Comparison of ENCODE assay signal across 8 mouse cellular contexts in the genomic region with DNA sequence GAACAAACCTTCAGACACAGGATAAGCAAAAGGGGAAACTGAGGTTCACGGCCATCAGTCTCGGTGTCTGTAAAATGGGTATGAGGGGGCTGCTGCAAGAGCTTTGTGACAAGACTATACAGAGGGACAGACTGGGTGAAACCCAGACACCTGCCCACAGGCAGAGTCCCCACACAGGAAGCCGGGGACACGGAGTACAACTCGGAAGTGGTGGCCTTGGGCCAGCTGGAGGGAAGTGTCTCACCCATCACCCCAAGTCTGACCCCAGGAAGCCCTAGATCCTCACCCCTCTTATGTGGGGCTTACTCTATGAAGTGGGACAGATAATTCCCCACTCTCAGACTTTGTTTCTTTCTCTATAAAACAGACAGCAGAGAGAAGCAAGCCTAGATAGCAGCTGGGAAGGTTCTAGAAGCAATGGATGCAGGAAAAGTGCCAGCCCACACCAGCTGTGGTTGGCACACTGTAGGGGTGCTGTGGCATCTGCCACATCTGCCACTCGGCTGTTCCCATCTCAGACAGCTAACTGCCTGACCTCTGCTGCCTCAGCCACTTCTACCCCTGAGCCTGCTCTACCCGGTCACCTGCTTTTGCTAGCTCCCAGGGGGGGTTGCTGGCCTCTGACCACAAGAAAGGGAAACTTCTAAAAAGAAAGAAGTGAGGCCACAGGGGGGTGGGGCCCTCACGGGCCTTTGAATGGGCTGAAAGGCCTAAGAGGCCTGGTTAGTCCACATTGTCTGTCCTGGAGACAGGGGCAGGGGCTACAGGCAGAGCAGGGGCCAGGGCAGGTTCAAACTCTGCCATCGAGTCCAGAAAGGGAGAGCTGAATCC. TPM values are rescaled to one million over a fixed set of nuclear protein-coding genes. Genes with fewer than 3 reads are reported as not detected.
DNase-seq lines count a peak whose midpoint lies in the region; ATAC-seq and TF ChIP-seq lines count a peak whose summit lies in the region.

No protein-coding gene starts in this region.

- peaks cover 79% of the 10 kb centered on the region for H3K4me1 ChIP-seq in kidney, embryonic 15.5 days
- H3K4me1 ChIP-seq in limb, embryonic 14.5 days (ENCODE audit: control insufficient read depth, insufficient read depth, low read length) = peaks cover 7% of the 10 kb centered on the region; the same call in 1 of the 2 replicates
- peaks cover 21% of the 10 kb centered on the region for H3K4me1 ChIP-seq in stomach, embryonic 14.5 days (ENCODE audit: control insufficient read depth, insufficient read depth, low read length)

- 59% methylated on average over 9 of the region's 9 CpGs for WGBS in kidney, embryonic 15.5 days
- WGBS in limb, embryonic 14.5 days = 70% methylated on average over 9 of the region's 9 CpGs
- 69% methylated on average over 9 of the region's 9 CpGs for WGBS in stomach, embryonic 14.5 days

- H3K27me3 ChIP-seq in kidney, embryonic 15.5 days = no peaks in the 10 kb centered on the region
- H3K27me3 ChIP-seq in limb, embryonic 14.5 days (ENCODE audit: control insufficient read depth, insufficient read depth, low read length) = no peaks in the 10 kb centered on the region
- H3K27me3 ChIP-seq in stomach, embryonic 14.5 days (ENCODE audit: control insufficient read depth, insufficient read depth, low read length) = no peaks in the 10 kb centered on the region

- peak overlapping the region; percentile 55 for H3K4me3 ChIP-seq in kidney, embryonic 15.5 days (replicated peaks)
- no peak overlapping the region for H3K4me3 ChIP-seq in limb, embryonic 14.5 days (replicated peaks; ENCODE audit: low read length)
- no peak overlapping the region for H3K4me3 ChIP-seq in stomach, embryonic 14.5 days (ENCODE audit: low read depth, low read length)

- H3K9ac ChIP-seq in kidney, embryonic 15.5 days = peak overlapping the region; percentile 73; the same call in 1 of the 2 replicates
- no peak overlapping the region for H3K9ac ChIP-seq in limb, embryonic 14.5 days (ENCODE audit: low read depth, low read length, severe bottlenecking)
- H3K9ac ChIP-seq in stomach, embryonic 14.5 days (replicated peaks; ENCODE audit: low read depth, low read length) = 0 out of 2 replicates have a peak overlapping the region, but pooled peaks have one; percentile 68

- H3K9me3 ChIP-seq in kidney, embryonic 15.5 days (replicated peaks) = no peaks in the 10 kb centered on the region
- no peaks in the 10 kb centered on the region for H3K9me3 ChIP-seq in limb, embryonic 14.5 days (ENCODE audit: control insufficient read depth, low read length)
- H3K9me3 ChIP-seq in stomach, embryonic 14.5 days (ENCODE audit: control insufficient read depth, low read depth, low read length) = no peaks in the 10 kb centered on the region

- peak overlapping the region; percentile 93 for H3K27ac ChIP-seq in kidney, embryonic 15.5 days
- no peak overlapping the region for H3K27ac ChIP-seq in limb, embryonic 14.5 days (replicated peaks; ENCODE audit: low read depth, low read length)
- H3K27ac ChIP-seq in stomach, embryonic 14.5 days (ENCODE audit: low read length) = no peak overlapping the region

- H3K4me2 ChIP-seq in kidney, embryonic 15.5 days = peak overlapping the region; percentile 85
- H3K4me2 ChIP-seq in limb, embryonic 14.5 days (replicated peaks; ENCODE audit: low read depth, low read length, severe bottlenecking) = 0 out of 2 replicates have a peak overlapping the region, but pooled peaks have one; percentile 95
- peak overlapping the region; percentile 93; the same call in 1 of the 2 replicates for H3K4me2 ChIP-seq in stomach, embryonic 14.5 days (replicated peaks; ENCODE audit: low read depth, low read length)

- no peak for ATAC-seq in kidney, embryonic 15.5 days (replicated peaks; ENCODE audit: low FRiP score)
- no peak for ATAC-seq in limb, embryonic 14.5 days (ENCODE audit: low FRiP score, low read depth)
- ATAC-seq in stomach, embryonic 14.5 days (ENCODE audit: insufficient number of reproducible peaks, insufficient read depth, low FRiP score, low read depth) = no peak

- no peak for TF ChIP-seq POLR2A in limb, embryonic 14.5 days (IDR thresholded peaks at IDR 0.05; ENCODE audit: borderline replicate concordance, extremely low read depth, insufficient read depth, insufficient read length)

- no peaks in the 10 kb centered on the region for H3K36me3 ChIP-seq in kidney, embryonic 15.5 days
- no peaks in the 10 kb centered on the region for H3K36me3 ChIP-seq in limb, embryonic 14.5 days (ENCODE audit: control insufficient read depth, insufficient read depth, low read length)
- no peaks in the 10 kb centered on the region for H3K36me3 ChIP-seq in stomach, embryonic 14.5 days (ENCODE audit: control insufficient read depth, insufficient read depth, low read length)

- DNase-seq in kidney, adult 8-10 months = no peak
- peak; percentile 62 for DNase-seq in embryo, embryonic 10 days (ENCODE audit: low spot score)
- no peak for DNase-seq in limb, embryonic 14.5 days (ENCODE audit: low spot score)
- no peak for DNase-seq in adrenal gland, adult 2 months
- no peak for DNase-seq in layer of hippocampus, adult 9-10 months (ENCODE audit: low spot score)
- no peak for DNase-seq in testis, postnatal 10 days (ENCODE audit: low spot score)

RNA-seq across cellular contexts. Expression of gene Emid1, which starts 1.4 kb away (rescaled TPM):
- 190 and 191 TPM in 2 replicates for polyA plus RNA-seq in kidney, embryonic 15.5 days (2015; fragmentation: Nextera tagmentation; extraction: Ambion mirVana)
- 25.3 and 25.7 TPM in 2 replicates for polyA plus RNA-seq in limb, embryonic 14.5 days (2012; rRNA removed)
- 30.9 and 32.2 TPM in 2 replicates for polyA plus RNA-seq in limb, embryonic 14.5 days (2014; fragmentation: Nextera tagmentation; extraction: Ambion mirVana)
- 45.9 and 56.9 TPM in 2 replicates for polyA plus RNA-seq in stomach, embryonic 14.5 days (2014; fragmentation: Nextera tagmentation; extraction: Ambion mirVana)
- 1 to 10 TPM; 3.1 to 4.6 TPM for total RNA-seq in adrenal gland, adult 2 months (2021)
- polyA plus RNA-seq in adrenal gland, adult 2 months (2012; rRNA removed) = 20.1 and 22.9 TPM in 2 replicates

RNA-seq across cellular contexts. Expression of gene Ewsr1, which starts 51.6 kb away (rescaled TPM):
- polyA plus RNA-seq in kidney, embryonic 15.5 days (2015; fragmentation: Nextera tagmentation; extraction: Ambion mirVana) = 788 and 840 TPM in 2 replicates
- 828 and 880 TPM in 2 replicates for polyA plus RNA-seq in limb, embryonic 14.5 days (2012; rRNA removed)
- 357 and 409 TPM in 2 replicates for polyA plus RNA-seq in limb, embryonic 14.5 days (2014; fragmentation: Nextera tagmentation; extraction: Ambion mirVana)
- polyA plus RNA-seq in stomach, embryonic 14.5 days (2014; fragmentation: Nextera tagmentation; extraction: Ambion mirVana) = 467 and 495 TPM in 2 replicates
- total RNA-seq in adrenal gland, adult 2 months (2021) = 100 to 1,000 TPM; 193 to 525 TPM
- polyA plus RNA-seq in adrenal gland, adult 2 months (2012; rRNA removed) = 395 and 441 TPM in 2 replicates

RNA-seq across cellular contexts. Expression of gene Rhbdd3, which starts 51.9 kb away (rescaled TPM):
- 26.4 and 31.9 TPM in 2 replicates for polyA plus RNA-seq in kidney, embryonic 15.5 days (2015; fragmentation: Nextera tagmentation; extraction: Ambion mirVana)
- polyA plus RNA-seq in limb, embryonic 14.5 days (2012; rRNA removed) = 48.1 and 63.9 TPM in 2 replicates
- 24.6 and 27.4 TPM in 2 replicates for polyA plus RNA-seq in limb, embryonic 14.5 days (2014; fragmentation: Nextera tagmentation; extraction: Ambion mirVana)
- 29.7 and 31.2 TPM in 2 replicates for polyA plus RNA-seq in stomach, embryonic 14.5 days (2014; fragmentation: Nextera tagmentation; extraction: Ambion mirVana)
- 10 to 100 TPM; 18.2 to 24.8 TPM for total RNA-seq in adrenal gland, adult 2 months (2021)
- polyA plus RNA-seq in adrenal gland, adult 2 months (2012; rRNA removed) = 38.1 and 60.4 TPM in 2 replicates
